ENCODE assay signal across 9 mouse cellular contexts in the genomic region with DNA sequence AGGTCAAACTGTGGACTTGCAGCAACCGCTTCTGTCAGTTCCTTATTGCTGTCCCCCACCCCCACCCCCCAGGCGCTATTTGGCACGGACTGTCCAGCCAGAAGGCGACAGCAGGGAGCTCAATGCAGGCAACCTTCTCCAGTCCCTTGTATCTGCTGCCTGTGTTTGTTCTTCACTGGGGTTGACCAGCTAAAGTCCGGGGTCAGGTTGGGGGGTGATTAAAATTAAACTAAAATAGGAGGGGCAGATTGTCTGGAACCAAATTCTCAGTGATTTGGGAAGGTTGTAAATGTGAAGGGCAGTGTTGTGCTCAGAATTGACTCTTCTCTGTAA. TPM values are rescaled to one million over a fixed set of nuclear protein-coding genes. Genes with fewer than 3 reads are reported as not detected.
A peak's percentile ranks its signal among the peaks of the same experiment; 100 is the strongest.
DNase-seq lines count a peak whose midpoint lies in the region; ATAC-seq and TF ChIP-seq lines count a peak whose summit lies in the region.
"Had no signal": no experiment of that assay in that cellular context is flagged by ENCODE, and none has a peak within 500 bp of the region (broad histone marks: within the 10 kb centered on the region; RNA-seq: fewer than 3 reads in every experiment).

No protein-coding gene starts in this region.

- H3ac ChIP-seq in myocyte (ENCODE audit: control insufficient read depth, insufficient read length), result peak overlapping the region; percentile 10

- H3K9ac ChIP-seq in heart, postnatal 0 days (replicated peaks; ENCODE audit: low read depth, low read length), result no peak overlapping the region
- peak overlapping the region; percentile 81 for H3K9ac ChIP-seq in forebrain, embryonic 11.5 days (ENCODE audit: low read length)
- no peak overlapping the region for H3K9ac ChIP-seq in kidney, embryonic 15.5 days

- 2% methylated on average over 5 of the region's 5 CpGs for WGBS in heart, postnatal 0 days
- under 1% methylated on average over 5 of the region's 5 CpGs for WGBS in forebrain, embryonic 11.5 days
- under 1% methylated on average over 5 of the region's 5 CpGs for WGBS in kidney, embryonic 15.5 days

- DNase-seq in heart, postnatal 0 days (ENCODE audit: low spot score), result no peak
- DNase-seq in heart, postnatal 14 days, result no peak
- DNase-seq in forebrain, embryonic 11.5 days (ENCODE audit: low spot score), result no peak
- DNase-seq in urinary bladder, postnatal 25 days (ENCODE audit: low spot score), result no peak
- no peak for DNase-seq in layer of hippocampus, postnatal 10 days (ENCODE audit: low spot score in 2 of 2)

- ATAC-seq in heart, postnatal 0 days (ENCODE audit: insufficient read depth, low read depth), result no peak
- ATAC-seq in forebrain, embryonic 11.5 days (replicated peaks; ENCODE audit: low FRiP score), result no peak; the same call in 1 of the 2 replicates
- ATAC-seq in kidney, embryonic 15.5 days (replicated peaks; ENCODE audit: low FRiP score), result peak; percentile 63
- no peak for ATAC-seq in monocyte, adult 5-6 weeks (replicated peaks; ENCODE audit: insufficient number of reproducible peaks, low FRiP score, low TSS enrichment, poor library complexity, severe bottlenecking)

- no peaks in the 10 kb centered on the region for H3K9me3 ChIP-seq in heart, postnatal 0 days (replicated peaks; ENCODE audit: control insufficient read depth, low read length)
- H3K9me3 ChIP-seq in forebrain, embryonic 11.5 days (ENCODE audit: control insufficient read depth, low read length), result no peaks in the 10 kb centered on the region
- no peaks in the 10 kb centered on the region for H3K9me3 ChIP-seq in kidney, embryonic 15.5 days (replicated peaks)

- intact Hi-C loops in heart, postnatal 14 days (cut with DNase I), result no loop called here

- H3K4me1 ChIP-seq in heart, postnatal 0 days (ENCODE audit: control insufficient read depth, insufficient read depth), result peaks cover 4% of the 10 kb centered on the region; the same call in 1 of the 2 replicates
- no peaks in the 10 kb centered on the region for H3K4me1 ChIP-seq in forebrain, embryonic 11.5 days (replicated peaks; ENCODE audit: control insufficient read depth, insufficient read depth, low read length)
- peaks cover 18% of the 10 kb centered on the region; the same call in 1 of the 2 replicates for H3K4me1 ChIP-seq in kidney, embryonic 15.5 days

- TF ChIP-seq EP300 in heart, postnatal 0 days (IDR thresholded peaks at IDR 0.05; ENCODE audit: low read depth), result no peak

- peaks cover 13% of the 10 kb centered on the region for H3K27me3 ChIP-seq in heart, postnatal 0 days (ENCODE audit: control insufficient read depth, insufficient read depth, low read length)
- no peaks in the 10 kb centered on the region for H3K27me3 ChIP-seq in forebrain, embryonic 11.5 days (ENCODE audit: control insufficient read depth, insufficient read depth, low read length)
- peaks cover 29% of the 10 kb centered on the region for H3K27me3 ChIP-seq in kidney, embryonic 15.5 days
- H3K27me3 ChIP-seq in myocyte (ENCODE audit: control insufficient read depth, insufficient read depth, insufficient read length), result no peaks in the 10 kb centered on the region
- H3K27me3 ChIP-seq: CH12.LX had no signal

- H3K36me3 ChIP-seq in heart, postnatal 0 days (replicated peaks; ENCODE audit: control insufficient read depth, insufficient read depth, low read length), result no peaks in the 10 kb centered on the region
- no peaks in the 10 kb centered on the region for H3K36me3 ChIP-seq in forebrain, embryonic 11.5 days (ENCODE audit: control insufficient read depth, insufficient read depth, low read length)
- H3K36me3 ChIP-seq in kidney, embryonic 15.5 days, result no peaks in the 10 kb centered on the region
- H3K36me3 ChIP-seq in myocyte (ENCODE audit: control insufficient read depth, insufficient read depth), result no peaks in the 10 kb centered on the region

- no peaks in the 10 kb centered on the region for H3K79me2 ChIP-seq in myocyte (ENCODE audit: control insufficient read depth, insufficient read depth)

- H3K4me3 ChIP-seq in heart, postnatal 0 days (ENCODE audit: low read depth, low read length), result peak overlapping the region; percentile 41; the same call in 1 of the 2 replicates
- peak overlapping the region; percentile 67 for H3K4me3 ChIP-seq in forebrain, embryonic 11.5 days (ENCODE audit: low read depth, low read length)
- peak overlapping the region; percentile 52 for H3K4me3 ChIP-seq in kidney, embryonic 15.5 days (replicated peaks)
- peak overlapping the region; percentile 33 for H3K4me3 ChIP-seq in myocyte

- no peak overlapping the region for H3K27ac ChIP-seq in heart, postnatal 0 days (ENCODE audit: low read depth)
- no peak overlapping the region for H3K27ac ChIP-seq in forebrain, embryonic 11.5 days (ENCODE audit: low read depth, low read length)
- peak overlapping the region; percentile 20; the same call in 1 of the 2 replicates for H3K27ac ChIP-seq in kidney, embryonic 15.5 days

- no peak for TF ChIP-seq POLR2A in myocyte (IDR thresholded peaks at IDR 0.05; ENCODE audit: insufficient read length, low read depth)

- no peak for TF ChIP-seq CTCF in heart, postnatal 0 days (IDR thresholded peaks at IDR 0.05; ENCODE audit: low read depth)

- peak overlapping the region; percentile 68 for H3K4me2 ChIP-seq in heart, postnatal 0 days (ENCODE audit: low read depth, low read length)
- peak overlapping the region; percentile 68 for H3K4me2 ChIP-seq in forebrain, embryonic 11.5 days (ENCODE audit: low read depth, low read length, severe bottlenecking)
- H3K4me2 ChIP-seq in kidney, embryonic 15.5 days, result peak overlapping the region; percentile 93
- H3K4me2 ChIP-seq in myocyte (ENCODE audit: low read depth), result peak overlapping the region; percentile 90

TF ChIP-seq in myocyte, 11 proteins besides CTCF, POLR2A, EP300 and RAD21:
- TF ChIP-seq REST (IDR thresholded peaks at IDR 0.05; ENCODE audit: insufficient read depth, insufficient read length) (no peak), USF1 (IDR thresholded peaks at IDR 0.05; ENCODE audit: low read depth) (no peak), MAX (IDR thresholded peaks at IDR 0.05; ENCODE audit: low read depth) (no peak)

RNA-seq across cellular contexts. Expression of a gene that starts 0.2 kb away (rescaled TPM):
- total RNA-seq in heart, postnatal 0 days (2014; rRNA removed; ENCODE audit: low replicate concordance), result 0.65 TPM in 1 of 2 replicates, not detected in the other
- 0.04 TPM in 1 of 2 replicates, not detected in the other for polyA plus RNA-seq in heart, postnatal 0 days (2015; fragmentation: Nextera tagmentation; extraction: Ambion mirVana)
- not detected for total RNA-seq in heart, postnatal 14 days (2021)
- 8.5 and 10.0 TPM in 2 replicates for polyA plus RNA-seq in forebrain, embryonic 11.5 days (2014; fragmentation: Nextera tagmentation; extraction: Ambion mirVana)
- polyA plus RNA-seq in kidney, embryonic 15.5 days (2015; fragmentation: Nextera tagmentation; extraction: Ambion mirVana), result 8.5 and 8.9 TPM in 2 replicates
- 0.18 TPM for polyA plus RNA-seq in myocyte (2012; fragmentation: generic; extraction: Trizol)
- total RNA-seq in monocyte, adult 5-6 weeks (2017), result not detected in 3 replicates
- 10 to 100 TPM; 49.3 to 53.8 TPM for total RNA-seq in layer of hippocampus, postnatal 10 days (2021)
- total RNA-seq: CH12.LX had no signal

Comparison
In these comparisons a context has a peak if more than half of its experiments do, and no peak if none do; other contexts are left out.
1. RNA of a gene that starts 0.2 kb away (total RNA-seq): 49.3 to 53.8 TPM in layer of hippocampus, postnatal 10 days; 0.65 TPM in heart, postnatal 0 days, not detected in heart, postnatal 14 days and not detected in monocyte, adult 5-6 weeks; every median in the first group is over 10 times any median in the second.
2. Peak in every context shown above with its lines, with median percentiles within 50 percentile points of each other: H3K4me2 ChIP-seq and H3K4me3 ChIP-seq.